Mouse (Mus musculus): ENCODE data around the gene Tirap. TPM values are rescaled to one million over a fixed set of nuclear protein-coding genes. Genes with fewer than 3 reads are reported as not detected.
A peak's percentile ranks its signal among the peaks of the same experiment; 100 is the strongest.
"Not testable (repeated sequence)": the region's sequence is repeated elsewhere in the genome, so short reads cannot be mapped to it uniquely, and the experiment has no call there.

The Tirap gene
- polyA plus RNA-seq, 1 experiment from 2014 or later, result 14.0 TPM

DNA sequence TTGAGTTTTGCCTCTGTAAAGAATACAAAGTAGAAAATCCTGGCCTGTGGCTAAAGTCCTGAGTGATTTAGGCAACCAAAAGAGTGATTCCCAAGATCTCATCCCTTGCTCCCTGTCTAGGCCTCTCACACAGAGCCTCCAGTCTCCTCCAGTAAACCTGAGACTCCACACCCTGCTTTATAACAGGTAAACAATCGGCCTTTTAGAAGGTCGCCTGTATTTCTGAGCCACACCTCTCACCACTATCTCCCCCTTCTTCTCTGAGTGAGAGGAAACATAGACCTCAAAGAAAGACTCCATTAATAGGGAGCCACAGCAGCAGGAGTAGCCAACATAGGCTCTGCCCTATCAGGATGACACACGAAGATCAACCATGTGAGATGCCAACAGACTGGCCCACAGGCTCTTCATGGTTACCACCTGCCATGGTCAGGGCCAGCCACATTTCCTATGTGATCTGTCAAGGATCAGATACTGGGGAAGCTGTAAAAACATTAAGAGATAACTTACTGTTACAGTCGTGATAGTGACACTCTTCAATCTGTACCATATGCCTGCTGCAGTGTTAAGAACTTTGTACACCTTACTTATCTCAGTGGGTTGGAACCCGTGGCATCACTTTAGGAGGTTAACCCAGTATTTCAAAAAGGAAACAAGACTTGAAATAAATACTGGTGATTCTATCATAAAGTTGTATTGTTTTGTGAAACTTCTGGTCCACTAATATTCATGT, 35.8 kb downstream of the Tirap start:
- H3K4me3 ChIP-seq, result no peak overlapping the region
- 73% methylated on average over 5 of the region's 5 CpGs for WGBS
- H3K9me3 ChIP-seq, result no peaks in the 10 kb centered on the region
- no peaks in the 10 kb centered on the region for H3K27me3 ChIP-seq
- H3K27ac ChIP-seq, result no peak overlapping the region
- no peak overlapping the region for H3K4me2 ChIP-seq
- H3K4me1 ChIP-seq, result no peaks in the 10 kb centered on the region
- no peak for ATAC-seq (ENCODE audit: borderline replicate concordance, extremely low read depth, low FRiP score, low TSS enrichment)
- H3K9ac ChIP-seq, result no peak overlapping the region
- H3K36me3 ChIP-seq, result no peaks in the 10 kb centered on the region

DNA sequence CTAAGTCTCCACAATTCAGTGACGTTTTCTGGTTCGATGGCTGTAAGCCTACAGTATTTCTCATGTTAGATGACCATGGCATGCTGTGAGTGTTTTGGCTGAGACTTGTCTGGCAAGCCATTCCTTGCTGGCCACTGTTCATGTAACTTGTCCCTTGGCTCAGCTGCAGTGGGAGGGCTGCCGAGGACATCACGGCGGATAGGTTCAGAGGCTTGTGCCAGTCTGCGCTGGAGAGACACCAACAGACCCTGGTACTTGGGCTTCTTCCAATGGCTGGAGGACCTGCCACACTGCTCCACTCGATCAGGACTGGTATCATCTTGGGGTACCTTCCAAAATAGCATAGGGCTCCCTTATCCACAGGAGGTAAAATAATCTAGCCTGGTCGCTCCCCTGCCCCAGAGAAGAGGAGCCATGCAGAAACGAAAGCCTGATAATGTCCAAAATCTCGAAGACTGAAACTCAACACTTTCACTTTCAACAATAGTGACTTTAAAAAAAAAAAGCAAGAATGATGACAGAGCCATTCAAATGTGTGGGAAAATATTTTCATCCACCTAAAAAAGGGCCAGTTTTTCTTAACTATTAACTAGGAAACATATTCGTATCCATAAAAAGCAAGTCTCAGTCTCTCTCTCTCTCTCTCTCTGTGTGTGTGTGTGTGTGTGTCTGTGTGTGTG, 36.9 kb downstream of the Tirap start:
- Histone ChIP-seq H3K9me3 (no peaks in the 10 kb centered on the region), H3K36me3 (no peaks in the 10 kb centered on the region), H3K27ac (no peak overlapping the region), H3K4me2 (no peak overlapping the region), H3K4me3 (no peak overlapping the region), H3K9ac (no peak overlapping the region), H3K27me3 (no peaks in the 10 kb centered on the region), H3K4me1 (no peaks in the 10 kb centered on the region)
- ATAC-seq (ENCODE audit: borderline replicate concordance, extremely low read depth, low FRiP score, low TSS enrichment), result no peak
- WGBS, result 86% methylated on average over 11 of the region's 11 CpGs

GRCm38 (mm10) chr9:35161721-35162120, 38.4 kb downstream of the Tirap start:
- Histone ChIP-seq H3K4me2 (no peak overlapping the region), H3K27me3 (no peaks in the 10 kb centered on the region), H3K9ac (no peak overlapping the region), H3K4me1 (no peaks in the 10 kb centered on the region), H3K27ac (no peak overlapping the region), H3K36me3 (no peaks in the 10 kb centered on the region), H3K9me3 (no peaks in the 10 kb centered on the region), H3K4me3 (no peak overlapping the region)
- no peak for ATAC-seq (ENCODE audit: borderline replicate concordance, extremely low read depth, low FRiP score, low TSS enrichment)
- 89% methylated on average over 7 of the region's 7 CpGs for WGBS

DNA sequence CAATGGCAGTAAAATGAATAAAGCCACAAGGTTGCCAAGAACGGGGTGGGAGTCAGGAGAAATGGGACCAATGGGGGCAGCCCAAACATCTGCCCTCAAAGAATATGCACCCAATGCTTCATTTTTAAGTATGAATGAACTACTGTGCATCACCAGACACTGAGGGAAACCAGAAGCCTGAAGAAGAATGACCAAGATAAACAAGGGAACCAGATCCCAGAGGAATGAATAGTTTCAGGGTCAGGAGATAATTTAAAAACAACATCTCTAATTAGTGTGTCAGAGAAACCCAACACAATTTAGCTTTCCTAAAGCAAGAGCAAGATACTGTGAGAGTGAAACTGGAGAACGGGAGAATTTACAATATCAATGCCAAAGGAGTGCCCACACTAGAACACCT, 39.4 kb downstream of the Tirap start:
- Histone ChIP-seq H3K9ac (no peak overlapping the region), H3K4me1 (no peaks in the 10 kb centered on the region), H3K27ac (no peak overlapping the region), H3K4me2 (no peak overlapping the region), H3K36me3 (no peaks in the 10 kb centered on the region), H3K9me3 (no peaks in the 10 kb centered on the region), H3K27me3 (no peaks in the 10 kb centered on the region), H3K4me3 (no peak overlapping the region)
- WGBS, result 83% methylated on average over 2 of the region's 2 CpGs
- no peak for ATAC-seq (ENCODE audit: borderline replicate concordance, extremely low read depth, low FRiP score, low TSS enrichment)

GRCm38 (mm10) chr9:35158477-35158876, 41.6 kb downstream of the Tirap start:
- Histone ChIP-seq H3K9me3 (no peaks in the 10 kb centered on the region), H3K4me1 (no peaks in the 10 kb centered on the region), H3K4me2 (no peak overlapping the region), H3K9ac (no peak overlapping the region), H3K27me3 (no peaks in the 10 kb centered on the region), H3K27ac (no peak overlapping the region), H3K36me3 (no peaks in the 10 kb centered on the region), H3K4me3 (no peak overlapping the region)
- ATAC-seq (ENCODE audit: borderline replicate concordance, extremely low read depth, low FRiP score, low TSS enrichment), result no peak
- 87% methylated on average over 3 of the region's 3 CpGs for WGBS

DNA sequence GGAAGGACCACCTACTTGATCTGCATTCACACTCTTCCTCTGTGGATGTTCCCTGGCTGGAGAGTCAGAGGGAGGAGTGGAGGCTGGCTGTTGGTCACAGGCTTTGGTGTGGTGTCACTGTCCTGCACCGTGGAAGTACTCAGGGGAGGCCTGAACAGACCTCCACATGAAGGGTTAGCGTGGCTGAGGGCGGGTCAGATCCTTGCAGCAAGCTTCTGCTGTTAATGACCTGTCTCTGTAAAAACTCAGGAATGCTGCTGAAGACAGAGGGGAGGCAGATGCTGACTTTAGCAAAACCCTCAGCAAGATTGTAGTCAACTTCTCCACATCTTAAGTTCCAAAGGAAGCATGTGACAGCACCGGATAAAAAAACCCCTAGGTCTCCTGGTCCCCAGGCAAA, 43.2 kb downstream of the Tirap start:
- H3K9ac ChIP-seq, result no peak overlapping the region
- H3K9me3 ChIP-seq, result no peaks in the 10 kb centered on the region
- no peaks in the 10 kb centered on the region for H3K27me3 ChIP-seq
- no peaks in the 10 kb centered on the region for H3K36me3 ChIP-seq
- no peak for ATAC-seq (ENCODE audit: borderline replicate concordance, extremely low read depth, low FRiP score, low TSS enrichment)
- WGBS, result 67% methylated on average over 4 of the region's 4 CpGs
- H3K4me1 ChIP-seq, result no peaks in the 10 kb centered on the region
- no peak overlapping the region for H3K4me3 ChIP-seq
- no peak overlapping the region for H3K4me2 ChIP-seq
- H3K27ac ChIP-seq, result peak overlapping the region; percentile 58

- ATAC-seq (ENCODE audit: borderline replicate concordance, extremely low read depth, low FRiP score, low TSS enrichment), result peak; percentile 76
- H3K4me1 ChIP-seq, result no peaks in the 10 kb centered on the region
- no peak overlapping the region for H3K4me3 ChIP-seq
- H3K36me3 ChIP-seq, result no peaks in the 10 kb centered on the region
- H3K9me3 ChIP-seq, result no peaks in the 10 kb centered on the region
- no peak overlapping the region for H3K4me2 ChIP-seq
- H3K27me3 ChIP-seq, result no peaks in the 10 kb centered on the region
- WGBS, result 80% methylated on average over 5 of the region's 5 CpGs
- H3K27ac ChIP-seq, result peak overlapping the region; percentile 58
- H3K9ac ChIP-seq, result no peak overlapping the region
Observed at GRCm38 (mm10) chr9:35156002-35156710, 43.9 kb downstream of the Tirap start.

DNA sequence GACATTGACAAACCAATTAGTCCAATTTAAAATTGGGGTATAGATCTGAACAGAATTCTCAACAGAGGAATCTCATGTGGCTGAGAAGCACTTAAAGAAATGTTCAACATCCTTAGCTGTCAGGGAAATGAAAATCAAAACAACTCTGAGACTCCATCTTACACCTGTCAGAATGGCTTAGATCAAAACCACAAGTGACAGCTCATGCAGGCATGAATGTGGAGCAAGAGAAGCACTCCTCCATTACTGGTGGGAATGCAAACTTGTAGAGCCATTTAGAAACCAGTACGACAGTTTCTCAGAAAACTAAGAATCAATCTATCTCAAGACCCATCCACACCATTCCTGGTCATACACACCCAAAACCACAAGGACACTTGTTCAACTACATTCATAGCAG, 47.2 kb downstream of the Tirap start:
- Histone ChIP-seq H3K9ac (no peak overlapping the region), H3K4me2 (no peak overlapping the region), H3K9me3 (no peaks in the 10 kb centered on the region), H3K27ac (no peak overlapping the region), H3K27me3 (no peaks in the 10 kb centered on the region), H3K36me3 (no peaks in the 10 kb centered on the region), H3K4me3 (no peak overlapping the region), H3K4me1 (no peaks in the 10 kb centered on the region)
- WGBS, result 83% methylated on average over 1 of the region's 1 CpGs
- no peak for ATAC-seq (ENCODE audit: borderline replicate concordance, extremely low read depth, low FRiP score, low TSS enrichment)

- not testable (repeated sequence) for H3K4me2 ChIP-seq
Observed at GRCm38 (mm10) chr9:35148822-35149221, 51.3 kb downstream of the Tirap start.

DNA sequence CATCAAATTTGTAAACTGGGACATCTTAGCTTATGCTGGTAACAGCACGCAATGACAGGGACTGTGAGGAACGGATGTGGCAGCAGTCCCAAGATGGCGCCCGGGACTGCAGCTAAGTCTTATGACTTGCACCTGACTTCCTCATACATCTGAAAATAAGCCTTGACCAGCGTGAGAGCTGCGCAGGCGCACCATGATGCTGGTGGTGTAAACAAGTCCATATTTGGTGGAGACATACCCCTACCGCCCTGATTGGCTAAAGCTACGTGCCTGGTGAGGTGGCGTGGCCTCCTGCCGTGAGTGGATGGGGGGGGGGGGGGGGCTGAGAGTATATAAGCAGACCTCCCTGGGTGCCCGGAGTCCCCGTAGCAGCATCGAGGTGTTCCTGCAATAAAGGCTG, 52.8 kb downstream of the Tirap start:
- not testable (repeated sequence) for H3K27ac ChIP-seq; H3K9me3 ChIP-seq; H3K4me2 ChIP-seq; H3K27me3 ChIP-seq; H3K4me1 ChIP-seq; H3K36me3 ChIP-seq; ATAC-seq (ENCODE audit: borderline replicate concordance, extremely low read depth, low FRiP score, low TSS enrichment); H3K4me3 ChIP-seq; H3K9ac ChIP-seq
- 92% methylated on average over 14 of the region's 14 CpGs for WGBS

More at GRCm38 (mm10) chr9:35148822-35149221, 51.3 kb downstream of the Tirap start:
- H3K27me3 ChIP-seq; H3K36me3 ChIP-seq; H3K9ac ChIP-seq; H3K27ac ChIP-seq; H3K4me3 ChIP-seq; H3K4me1 ChIP-seq; H3K9me3 ChIP-seq; ATAC-seq (ENCODE audit: borderline replicate concordance, extremely low read depth, low FRiP score, low TSS enrichment): not testable (repeated sequence)

- no peak overlapping the region for H3K4me3 ChIP-seq
- ATAC-seq (ENCODE audit: borderline replicate concordance, extremely low read depth, low FRiP score, low TSS enrichment), result no peak
- no peaks in the 10 kb centered on the region for H3K9me3 ChIP-seq
- H3K4me2 ChIP-seq, result no peak overlapping the region
- WGBS, result 62% methylated on average over 1 of the region's 1 CpGs
- H3K36me3 ChIP-seq, result no peaks in the 10 kb centered on the region
- no peak overlapping the region for H3K9ac ChIP-seq
- H3K27me3 ChIP-seq, result no peaks in the 10 kb centered on the region
- no peaks in the 10 kb centered on the region for H3K4me1 ChIP-seq
- H3K27ac ChIP-seq, result no peak overlapping the region
Observed at GRCm38 (mm10) chr9:35145829-35146228, 54.3 kb downstream of the Tirap start.

DNA sequence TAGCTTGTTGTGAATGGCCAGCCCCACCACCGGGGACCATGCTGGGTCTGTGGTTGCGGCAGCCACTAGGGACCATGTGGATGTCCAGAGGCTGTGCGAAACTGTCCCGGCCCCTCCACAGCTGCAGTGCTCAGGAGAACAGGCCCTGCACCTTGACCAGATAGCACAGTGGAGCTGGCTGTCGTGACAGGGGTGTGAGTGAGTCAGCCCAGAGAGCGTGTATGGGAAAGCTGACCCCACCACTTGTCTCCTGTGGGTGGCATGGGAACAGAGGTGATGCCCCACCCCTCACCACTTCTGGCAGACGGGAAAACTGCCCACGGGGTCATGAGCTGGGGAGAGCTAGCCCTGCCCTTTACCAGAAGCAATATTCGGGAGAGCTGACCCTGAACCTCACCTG, 55.0 kb downstream of the Tirap start:
- Histone ChIP-seq H3K4me1 (no peaks in the 10 kb centered on the region), H3K27ac (no peak overlapping the region), H3K9me3 (no peaks in the 10 kb centered on the region), H3K4me2 (no peak overlapping the region), H3K36me3 (no peaks in the 10 kb centered on the region), H3K27me3 (no peaks in the 10 kb centered on the region), H3K9ac (no peak overlapping the region), H3K4me3 (no peak overlapping the region)
- WGBS, result 75% methylated on average over 9 of the region's 9 CpGs
- ATAC-seq (ENCODE audit: borderline replicate concordance, extremely low read depth, low FRiP score, low TSS enrichment), result no peak
